Mouse (Mus musculus) brain, embryonic 14.5 days (tissue): ENCODE results near the gene Ccdc106.

ENCODE experiments used
- CTCF ChIP-seq: fragments of 200-500 bp; IDR thresholded peaks from 2 replicates; pipeline ENCODE4 v1.5.1; 2012; ENCODE audit warnings: inconsistent platforms, mild to moderate bottlenecking, moderate library complexity, borderline replicate concordance; ENCODE audit not compliant: insufficient read depth, insufficient read length; ENCODE audit errors: extremely low read depth
- POLR2A ChIP-seq: fragments of 200-500 bp; IDR thresholded peaks from 2 replicates; pipeline ENCODE4 v1.6.1; 2012; ENCODE audit warnings: mild to moderate bottlenecking, inconsistent platforms, borderline replicate concordance; ENCODE audit not compliant: poor library complexity, insufficient read depth, insufficient read length, severe bottlenecking; ENCODE audit errors: extremely low read depth

DNA sequence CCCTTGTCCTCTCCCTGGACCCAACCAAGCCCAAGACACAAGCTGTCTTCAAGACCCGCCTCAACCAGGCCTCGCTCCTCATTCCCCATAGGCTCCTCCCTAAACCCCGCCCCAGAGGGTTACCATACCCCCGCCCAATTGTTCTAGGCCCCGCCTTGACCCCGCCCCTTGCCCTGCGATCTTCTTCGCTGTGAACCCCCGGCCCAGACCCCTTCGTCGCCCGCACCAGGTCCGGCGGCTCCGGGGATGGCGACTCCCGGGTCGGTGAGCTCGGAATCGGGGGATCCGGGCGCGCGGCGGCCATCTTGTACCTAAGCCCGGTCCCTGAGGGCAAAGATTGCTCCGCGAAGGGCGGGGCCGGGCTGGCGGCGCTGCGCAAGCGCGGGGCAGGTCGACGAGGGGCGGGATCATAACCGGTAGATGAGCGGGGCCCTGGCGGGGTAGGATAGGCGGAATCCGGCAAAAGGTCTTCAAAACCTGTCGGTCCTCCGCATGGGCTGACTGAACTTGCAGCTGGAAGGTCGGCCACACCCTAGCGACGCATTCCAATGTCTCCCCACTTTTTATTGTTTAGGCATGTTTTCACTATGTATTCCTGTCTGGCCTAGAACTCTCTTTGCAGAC, 17.9 kb downstream of the Ccdc106 start, which contains the start of gene Zfp784:
- TF ChIP-seq CTCF = no peak
- TF ChIP-seq POLR2A = peak; percentile 40; the same call in 1 of the 2 replicates
